Mouse (Mus musculus) forebrain, postnatal 0 days (tissue): Measurements from ENCODE around the gene Gsto2. TPM values are rescaled to one million over a fixed set of nuclear protein-coding genes. Genes with fewer than 3 reads are reported as not detected.

Source experiments
- ATAC-seq: fragments of 200-750 bp; cut with Nextera tagmentation; 2 replicates; pipeline ENCODE4 v1.8.0; 2017; ENCODE audit warnings: mild to moderate bottlenecking, moderate library complexity
- DNase-seq: peaks from one replicate; pipeline ENCODE4 v3.0.0-alpha.2; 2015
- H3K27ac ChIP-seq: fragments of 300-500 bp; sonication (generic); 2 replicates; pipeline ENCODE4 v1.5.1; 2014; ENCODE audit warnings: low read depth, mild to moderate bottlenecking, antibody characterized with exemption, low read length, moderate library complexity, mixed read lengths
- H3K27me3 ChIP-seq: fragments of 300-500 bp; sonication (generic); 2 replicates; pipeline ENCODE4 v1.6.1; 2014; ENCODE audit warnings: mild to moderate bottlenecking, low read length, mixed read lengths; ENCODE audit not compliant: insufficient read depth
- H3K36me3 ChIP-seq: fragments of 300-500 bp; sonication (generic); 2 replicates; pipeline ENCODE4 v1.6.1; 2014; ENCODE audit warnings: mild to moderate bottlenecking, moderate library complexity; ENCODE audit not compliant: insufficient read depth
- H3K4me1 ChIP-seq: fragments of 300-500 bp; sonication (generic); 2 replicates; pipeline ENCODE4 v1.6.1; 2014; ENCODE audit warnings: antibody characterized with exemption; ENCODE audit not compliant: insufficient read depth
- H3K4me2 ChIP-seq: fragments of 300-500 bp; sonication (generic); 2 replicates; pipeline ENCODE4 v1.6.1; 2014; ENCODE audit warnings: low read depth, mild to moderate bottlenecking, moderate library complexity
- H3K4me3 ChIP-seq: fragments of 300-500 bp; sonication (generic); 2 replicates; pipeline ENCODE4 v1.5.1; 2014; ENCODE audit warnings: low read depth, low read length, mixed read lengths
- H3K9ac ChIP-seq: fragments of 300-500 bp; sonication (generic); 2 replicates; pipeline ENCODE4 v1.6.1; 2014; ENCODE audit warnings: mild to moderate bottlenecking
- H3K9me3 ChIP-seq: fragments of 300-500 bp; sonication (generic); 2 replicates; pipeline ENCODE4 v1.6.1; 2016; ENCODE audit warnings: low read length
- CTCF ChIP-seq: sonication (generic); IDR thresholded peaks from 2 replicates; pipeline ENCODE4 v1.5.1; 2016; ENCODE audit warnings: antibody characterized with exemption, control low read depth, low read depth
- WGBS: fragments of 180-500 bp; shearing (Covaris S2); extraction: QIAGEN DNeasy Blood & Tissue Kit; methylation state at CpG from one replicate; pipeline ENCODE4 v1.1.7; 2014; 5-methylcytosine and 5-hydroxymethylcytosine counted together
- polyA plus RNA-seq: library from polyadenylated mRNA; unstranded; fragments of >200 nt; fragmentation: Nextera tagmentation; extraction: Ambion mirVana; gene quantifications from 2 replicates; pipeline ENCODE4 v1.2.1, GENCODE M21; 2015
- total RNA-seq: library from RNA; depleted of rRNA; stranded (reverse); fragments of >200 nt; gene quantifications from 2 replicates; pipeline ENCODE4 v1.2.3, GENCODE M21; 2014

Gsto2 gene
- total and polyA plus RNA-seq, 2 experiments from 2014 or later = 0.88 to 0.95 TPM

GRCm38 (mm10) chr19:47884296-47885085, 19.2 kb downstream of the Gsto2 start:
- no peak for ATAC-seq
- H3K36me3 ChIP-seq = no peaks in the 10 kb centered on the region
- H3K9ac ChIP-seq = no peak overlapping the region
- H3K27me3 ChIP-seq = no peaks in the 10 kb centered on the region
- H3K9me3 ChIP-seq = no peaks in the 10 kb centered on the region
- no peak for DNase-seq
- no peaks in the 10 kb centered on the region for H3K4me1 ChIP-seq
- TF ChIP-seq CTCF = no peak
- H3K4me2 ChIP-seq = no peak overlapping the region
- H3K4me3 ChIP-seq = no peak overlapping the region
- H3K27ac ChIP-seq = no peak overlapping the region
- 87% methylated on average over 13 of the region's 13 CpGs for WGBS

GRCm38 (mm10) chr19:47885191-47885743, 19.9 kb downstream of the Gsto2 start:
- H3K9ac ChIP-seq = no peak overlapping the region
- H3K4me3 ChIP-seq = no peak overlapping the region
- 72% methylated on average over 7 of the region's 7 CpGs for WGBS
- no peak overlapping the region for H3K27ac ChIP-seq
- ATAC-seq (no peak), DNase-seq (no peak)
- H3K9me3 ChIP-seq = no peaks in the 10 kb centered on the region
- no peaks in the 10 kb centered on the region for H3K36me3 ChIP-seq
- no peaks in the 10 kb centered on the region for H3K4me1 ChIP-seq
- TF ChIP-seq CTCF = no peak
- no peaks in the 10 kb centered on the region for H3K27me3 ChIP-seq
- no peak overlapping the region for H3K4me2 ChIP-seq

GRCm38 (mm10) chr19:47885886-47886285, 20.6 kb downstream of the Gsto2 start:
- H3K36me3 ChIP-seq = no peaks in the 10 kb centered on the region
- no peaks in the 10 kb centered on the region for H3K9me3 ChIP-seq
- DNase-seq (no peak), ATAC-seq (no peak)
- no peaks in the 10 kb centered on the region for H3K4me1 ChIP-seq
- no peaks in the 10 kb centered on the region for H3K27me3 ChIP-seq
- H3K27ac ChIP-seq = no peak overlapping the region
- 90% methylated on average over 11 of the region's 11 CpGs for WGBS
- no peak for TF ChIP-seq CTCF
- H3K9ac ChIP-seq = no peak overlapping the region
- no peak overlapping the region for H3K4me2 ChIP-seq
- no peak overlapping the region for H3K4me3 ChIP-seq

- Histone ChIP-seq H3K4me1 (no peaks in the 10 kb centered on the region), H3K9me3 (no peaks in the 10 kb centered on the region), H3K4me3 (no peak overlapping the region), H3K27ac (no peak overlapping the region), H3K4me2 (no peak overlapping the region), H3K36me3 (no peaks in the 10 kb centered on the region), H3K9ac (no peak overlapping the region), H3K27me3 (no peaks in the 10 kb centered on the region)
- no peak for TF ChIP-seq CTCF
- no peak for DNase-seq
- 90% methylated on average over 7 of the region's 7 CpGs for WGBS
- ATAC-seq = no peak
Observed at GRCm38 (mm10) chr19:47886617-47887016, 21.3 kb downstream of the Gsto2 start.

GRCm38 (mm10) chr19:47887417-47887816, 22.1 kb downstream of the Gsto2 start:
- no peak overlapping the region for H3K4me3 ChIP-seq
- TF ChIP-seq CTCF = no peak
- H3K4me1 ChIP-seq = no peaks in the 10 kb centered on the region
- H3K27ac ChIP-seq = no peak overlapping the region
- WGBS = 62% methylated on average over 10 of the region's 10 CpGs
- ATAC-seq (peak; percentile 51), DNase-seq (peak; percentile 45)
- H3K9ac ChIP-seq = no peak overlapping the region
- H3K36me3 ChIP-seq = no peaks in the 10 kb centered on the region
- H3K4me2 ChIP-seq = no peak overlapping the region
- H3K27me3 ChIP-seq = no peaks in the 10 kb centered on the region
- no peaks in the 10 kb centered on the region for H3K9me3 ChIP-seq

- no peaks in the 10 kb centered on the region for H3K27me3 ChIP-seq
- ATAC-seq (no peak), DNase-seq (no peak)
- no peaks in the 10 kb centered on the region for H3K36me3 ChIP-seq
- 95% methylated on average over 8 of the region's 8 CpGs for WGBS
- no peak overlapping the region for H3K27ac ChIP-seq
- H3K4me3 ChIP-seq = no peak overlapping the region
- TF ChIP-seq CTCF = no peak
- no peak overlapping the region for H3K9ac ChIP-seq
- H3K4me2 ChIP-seq = no peak overlapping the region
- no peaks in the 10 kb centered on the region for H3K4me1 ChIP-seq
- H3K9me3 ChIP-seq = no peaks in the 10 kb centered on the region
Observed at GRCm38 (mm10) chr19:47888037-47888436, 22.7 kb downstream of the Gsto2 start.

GRCm38 (mm10) chr19:47890489-47891130, 25.3 kb downstream of the Gsto2 start:
- ATAC-seq = no peak
- WGBS = 71% methylated on average over 10 of the region's 10 CpGs
- TF ChIP-seq CTCF = no peak

More at GRCm38 (mm10) chr19:47890489-47891130, 25.3 kb downstream of the Gsto2 start:
- Histone ChIP-seq H3K27ac (no peak overlapping the region), H3K9ac (no peak overlapping the region), H3K4me1 (no peaks in the 10 kb centered on the region), H3K27me3 (no peaks in the 10 kb centered on the region), H3K36me3 (no peaks in the 10 kb centered on the region), H3K4me2 (no peak overlapping the region), H3K9me3 (no peaks in the 10 kb centered on the region), H3K4me3 (no peak overlapping the region)
- DNase-seq = no peak
